Mouse (Mus musculus) forebrain, embryonic 13.5 days (tissue): ENCODE results near the gene Cyb561d1. TPM values are rescaled to one million over a fixed set of nuclear protein-coding genes. Genes with fewer than 3 reads are reported as not detected.

Source experiments
- ATAC-seq: fragments of 200-750 bp; cut with Nextera tagmentation; 2 replicates; pipeline ENCODE4 v1.8.0; 2017
- H3K27ac ChIP-seq: fragments of 300-500 bp; sonication (generic); 2 replicates; pipeline ENCODE4 v1.5.1; 2015; ENCODE audit warnings: inconsistent platforms, mild to moderate bottlenecking, moderate library complexity
- H3K27me3 ChIP-seq: fragments of 300-500 bp; sonication (generic); 2 replicates; pipeline ENCODE4 v1.6.1; 2015; ENCODE audit warnings: mild to moderate bottlenecking, inconsistent platforms
- H3K36me3 ChIP-seq: fragments of 300-500 bp; sonication (generic); 2 replicates; pipeline ENCODE4 v1.6.1; 2015; ENCODE audit warnings: mild to moderate bottlenecking, inconsistent platforms; ENCODE audit not compliant: poor library complexity, severe bottlenecking
- H3K4me1 ChIP-seq: fragments of 300-500 bp; sonication (generic); 2 replicates; pipeline ENCODE4 v1.6.1; 2015; ENCODE audit warnings: inconsistent platforms
- H3K4me2 ChIP-seq: fragments of 300-500 bp; sonication (generic); 2 replicates; pipeline ENCODE4 v1.6.1; 2015; ENCODE audit warnings: inconsistent platforms, mild to moderate bottlenecking, moderate library complexity
- H3K4me3 ChIP-seq: fragments of 300-500 bp; sonication (generic); 2 replicates; pipeline ENCODE4 v1.5.1; 2015; ENCODE audit warnings: mild to moderate bottlenecking, inconsistent platforms
- H3K9ac ChIP-seq: fragments of 300-500 bp; sonication (generic); 2 replicates; pipeline ENCODE4 v1.6.1; 2015; ENCODE audit warnings: mild to moderate bottlenecking, inconsistent platforms
- H3K9me3 ChIP-seq: fragments of 300-500 bp; sonication (generic); replicated peaks from 2 replicates; pipeline ENCODE4 v1.6.1; 2016; ENCODE audit warnings: inconsistent platforms
- WGBS: fragments of 180-500 bp; shearing (Covaris S2); methylation state at CpG from one replicate; pipeline ENCODE4 v1.1.7; 2015; 5-methylcytosine and 5-hydroxymethylcytosine counted together
- polyA plus RNA-seq: library from polyadenylated mRNA; unstranded; fragments of >200 nt; fragmentation: Nextera tagmentation; extraction: Ambion mirVana; gene quantifications from 2 replicates; pipeline ENCODE4 v1.2.1, GENCODE M21; 2015

Gene Cyb561d1
- polyA plus RNA-seq, 1 experiment from 2014 or later: 3.6 TPM

GRCm38 (mm10) chr3:108212406-108212805, 11.4 kb upstream of the Cyb561d1 start:
- WGBS: 89% methylated on average over 8 of the region's 8 CpGs

DNA sequence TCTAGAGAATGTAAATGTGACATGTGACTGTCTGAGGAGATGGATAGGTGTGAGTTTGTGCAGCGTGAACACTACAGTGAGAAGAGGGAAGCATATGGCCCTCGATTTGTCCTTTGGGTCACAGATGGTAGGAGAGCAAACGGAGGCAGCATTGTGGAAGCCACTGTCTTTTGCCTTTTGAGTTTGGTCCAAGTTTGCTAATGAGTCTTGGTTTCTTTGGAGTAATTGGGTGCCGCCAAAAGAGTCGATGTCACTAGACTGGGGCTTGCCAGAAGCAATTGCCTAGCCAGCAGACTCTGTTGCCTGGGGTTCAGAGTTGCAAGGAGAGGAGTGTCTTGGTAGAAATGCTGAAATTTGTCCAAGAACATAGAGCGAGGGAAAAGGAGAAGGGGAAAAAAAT, 10.8 kb upstream of the Cyb561d1 start:
- peaks cover 45% of the 10 kb centered on the region for H3K4me1 ChIP-seq
- H3K36me3 ChIP-seq: peaks cover 15% of the 10 kb centered on the region
- H3K9me3 ChIP-seq: no peaks in the 10 kb centered on the region
- H3K9ac ChIP-seq: 0 out of 2 replicates have a peak overlapping the region, but pooled peaks have one; percentile 27
- H3K4me2 ChIP-seq: peak overlapping the region; percentile 97
- no peak; the same call in 1 of the 2 replicates for ATAC-seq
- H3K4me3 ChIP-seq: no peak overlapping the region
- WGBS: 53% methylated on average over 6 of the region's 6 CpGs
- H3K27ac ChIP-seq: peak overlapping the region; percentile 97
- H3K27me3 ChIP-seq: no peaks in the 10 kb centered on the region; the same call in 1 of the 2 replicates

More at GRCm38 (mm10) chr3:108212406-108212805, 11.4 kb upstream of the Cyb561d1 start:
- Histone ChIP-seq H3K27me3 (no peaks in the 10 kb centered on the region; the same call in 1 of the 2 replicates), H3K9me3 (no peaks in the 10 kb centered on the region), H3K9ac (no peak overlapping the region), H3K27ac (peak overlapping the region; percentile 97), H3K4me3 (no peak overlapping the region), H3K36me3 (peaks cover 9% of the 10 kb centered on the region), H3K4me1 (peaks cover 39% of the 10 kb centered on the region), H3K4me2 (peak overlapping the region; percentile 97; the same call in 1 of the 2 replicates)
- no peak for ATAC-seq

DNA sequence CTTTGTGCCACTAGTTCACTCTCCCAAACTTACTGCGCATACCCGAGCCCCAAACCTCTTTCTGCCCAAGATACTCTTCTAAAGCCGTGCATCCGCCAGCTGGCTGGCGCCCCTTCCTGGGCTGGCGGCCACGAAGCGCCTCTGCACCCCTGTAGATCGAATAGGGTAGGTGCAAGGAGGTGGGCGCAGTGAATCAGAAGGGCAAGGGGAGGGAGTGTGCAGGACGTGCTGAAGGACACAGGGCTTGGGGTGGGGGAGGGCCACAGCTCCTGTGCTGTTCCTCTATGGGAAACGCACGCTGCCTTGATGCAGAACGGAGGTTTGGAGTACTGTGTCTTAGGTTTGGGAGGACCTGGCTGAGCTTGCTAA, 9.7 kb upstream of the Cyb561d1 start, which contains the start of gene Atxn7l2:
Gene Atxn7l2, minus strand, starts transcription at position 164 of the 369 bp plus-strand sequence.
- H3K9ac ChIP-seq: peak within 1 kb of the TSS; percentile 86
- H3K4me3 ChIP-seq: peak within 1 kb of the TSS; percentile 63
- peaks cover 47% of the 10 kb centered on the region for H3K4me1 ChIP-seq
- H3K27ac ChIP-seq: peak within 1 kb of the TSS; percentile 97
- H3K4me2 ChIP-seq: peak within 1 kb of the TSS; percentile 97
- ATAC-seq: peak; percentile 83
- under 1% methylated on average over 14 of the region's 14 CpGs for WGBS
- H3K27me3 ChIP-seq: no peaks in the 10 kb centered on the region; the same call in 1 of the 2 replicates
- no peaks in the 10 kb centered on the region for H3K9me3 ChIP-seq
- H3K36me3 ChIP-seq: peaks cover 26% of the 10 kb centered on the region

- peak overlapping the region; percentile 86 for H3K9ac ChIP-seq
- H3K4me3 ChIP-seq: peak overlapping the region; percentile 63
- no peaks in the 10 kb centered on the region; the same call in 1 of the 2 replicates for H3K27me3 ChIP-seq
- H3K4me1 ChIP-seq: peaks cover 47% of the 10 kb centered on the region
- 0% methylated on average over 60 of the region's 72 CpGs for WGBS
- H3K36me3 ChIP-seq: peaks cover 32% of the 10 kb centered on the region
- no peaks in the 10 kb centered on the region for H3K9me3 ChIP-seq
- peak; percentile 94 for ATAC-seq
- peak overlapping the region; percentile 97 for H3K27ac ChIP-seq
- H3K4me2 ChIP-seq: peak overlapping the region; percentile 97
Observed at GRCm38 (mm10) chr3:108209946-108210770, 9.1 kb upstream of the Cyb561d1 start.

GRCm38 (mm10) chr3:108209536-108209935, 8.5 kb upstream of the Cyb561d1 start:
- WGBS: 5% methylated on average over 8 of the region's 8 CpGs
- peak overlapping the region; percentile 97 for H3K4me2 ChIP-seq
- H3K27ac ChIP-seq: peak overlapping the region; percentile 97
- no peaks in the 10 kb centered on the region; the same call in 1 of the 2 replicates for H3K27me3 ChIP-seq
- peak overlapping the region; percentile 63 for H3K4me3 ChIP-seq
- peaks cover 47% of the 10 kb centered on the region for H3K4me1 ChIP-seq
- no peak; the same call in 1 of the 2 replicates for ATAC-seq
- no peaks in the 10 kb centered on the region for H3K9me3 ChIP-seq
- H3K9ac ChIP-seq: peak overlapping the region; percentile 86
- peaks cover 38% of the 10 kb centered on the region for H3K36me3 ChIP-seq

DNA sequence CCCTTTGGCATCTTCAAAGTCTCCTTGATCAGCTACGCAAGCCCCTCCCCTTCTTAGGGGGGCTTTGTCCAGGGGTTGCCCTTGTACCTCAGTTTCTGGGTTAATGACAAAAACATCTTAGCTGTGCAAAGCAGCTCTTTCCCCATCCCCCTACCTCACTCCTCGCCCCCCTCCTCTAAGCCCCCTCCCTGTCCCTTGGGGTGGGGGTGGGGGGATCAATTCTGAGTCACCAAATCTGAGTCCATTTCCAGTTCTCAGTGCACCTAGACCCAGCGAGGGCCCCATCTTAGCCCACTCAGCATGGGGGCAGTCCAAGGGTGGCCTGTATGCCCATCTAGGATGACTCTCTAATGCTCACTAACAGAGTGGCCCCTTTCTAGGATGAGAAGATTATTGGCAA, 8.0 kb upstream of the Cyb561d1 start:
- Histone ChIP-seq H3K4me3 (peak overlapping the region; percentile 63), H3K9ac (peak overlapping the region; percentile 86), H3K27me3 (no peaks in the 10 kb centered on the region; the same call in 1 of the 2 replicates), H3K4me2 (peak overlapping the region; percentile 97), H3K4me1 (peaks cover 47% of the 10 kb centered on the region), H3K27ac (peak overlapping the region; percentile 97), H3K9me3 (no peaks in the 10 kb centered on the region), H3K36me3 (peaks cover 43% of the 10 kb centered on the region)
- WGBS: 42% methylated on average over 3 of the region's 3 CpGs
- ATAC-seq: no peak

DNA sequence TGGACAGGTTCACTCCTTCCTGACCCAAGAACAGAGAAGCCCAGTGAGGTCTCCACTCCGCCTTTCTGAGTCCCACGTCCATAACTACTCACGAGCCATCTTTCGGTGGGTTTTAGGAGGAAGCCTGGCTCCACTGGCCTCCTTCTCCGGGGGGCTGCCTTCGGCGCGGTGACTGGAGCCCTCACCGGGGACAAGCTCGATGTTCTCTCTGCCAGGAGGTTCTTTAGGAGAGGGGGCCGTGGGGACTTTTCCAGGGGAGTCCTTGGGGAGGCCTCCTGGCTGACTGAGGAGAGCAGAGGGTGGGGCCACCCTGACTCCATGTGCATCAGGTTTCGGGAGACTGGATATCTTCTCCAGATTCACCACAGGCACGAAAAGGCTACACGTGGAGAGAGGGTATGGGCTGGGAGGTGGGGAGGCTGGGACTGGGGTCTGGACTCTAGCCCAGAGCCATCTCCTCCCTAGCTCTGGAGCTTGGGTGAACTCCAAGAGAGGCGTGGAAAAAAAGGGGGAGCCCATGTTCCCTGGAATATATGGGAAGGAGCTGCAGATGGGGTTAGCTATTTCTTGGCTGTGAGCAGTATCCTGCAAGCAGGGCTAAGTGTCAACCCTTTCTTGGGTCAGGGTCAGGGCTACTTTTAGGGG, 5.8 kb upstream of the Cyb561d1 start:
- ATAC-seq: no peak
- Histone ChIP-seq H3K4me1 (peaks cover 38% of the 10 kb centered on the region), H3K4me2 (peak overlapping the region; percentile 3; the same call in 1 of the 2 replicates), H3K4me3 (no peak overlapping the region), H3K36me3 (peaks cover 63% of the 10 kb centered on the region), H3K9ac (no peak overlapping the region), H3K9me3 (no peaks in the 10 kb centered on the region), H3K27me3 (no peaks in the 10 kb centered on the region), H3K27ac (no peak overlapping the region; the same call in 1 of the 2 replicates)
- 85% methylated on average over 15 of the region's 15 CpGs for WGBS

DNA sequence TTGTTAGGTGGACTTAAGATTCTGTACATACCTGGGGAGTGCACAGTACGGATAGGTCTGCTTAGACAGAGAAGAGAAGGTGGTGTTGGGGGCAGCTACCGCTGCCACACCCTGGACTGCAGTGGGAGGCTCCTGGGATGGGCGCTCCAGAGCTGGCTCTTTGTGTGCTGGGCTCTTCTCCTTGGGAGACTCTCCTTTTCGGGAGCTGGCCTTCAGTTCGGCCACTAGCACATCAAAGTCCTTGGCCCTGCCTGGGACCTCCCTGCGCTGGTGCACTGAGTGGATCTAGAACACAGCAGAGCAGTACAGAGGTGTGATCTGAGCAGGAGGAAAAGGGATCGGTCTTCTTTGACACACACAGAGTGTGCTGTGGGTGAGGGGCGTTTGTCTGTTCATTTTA, 4.6 kb upstream of the Cyb561d1 start:
- H3K36me3 ChIP-seq: peaks cover 66% of the 10 kb centered on the region
- peaks cover 39% of the 10 kb centered on the region for H3K4me1 ChIP-seq
- H3K4me2 ChIP-seq: no peak overlapping the region
- H3K27ac ChIP-seq: no peak overlapping the region
- no peak overlapping the region for H3K9ac ChIP-seq
- no peaks in the 10 kb centered on the region for H3K9me3 ChIP-seq
- WGBS: 87% methylated on average over 8 of the region's 8 CpGs
- H3K4me3 ChIP-seq: no peak overlapping the region
- no peak for ATAC-seq
- H3K27me3 ChIP-seq: no peaks in the 10 kb centered on the region

DNA sequence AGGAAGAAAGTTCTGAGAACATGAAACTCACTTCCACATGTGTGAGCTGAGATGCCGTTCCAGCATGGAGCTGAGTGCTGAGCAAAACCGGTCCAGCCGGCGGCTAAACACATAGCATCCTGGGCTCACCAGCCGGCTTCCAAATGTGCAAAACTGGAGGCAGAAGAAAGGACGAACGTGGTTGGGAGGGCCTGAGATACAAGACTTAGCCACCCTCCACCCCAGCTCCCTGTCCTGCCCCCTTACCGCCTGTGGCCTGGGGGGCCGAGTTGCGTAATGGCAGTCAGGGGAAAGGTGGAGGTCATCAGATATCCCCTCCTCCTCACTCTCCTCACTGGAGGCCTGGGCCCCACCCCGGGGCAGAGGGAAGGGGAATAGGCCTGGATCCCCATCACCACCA, 3.5 kb upstream of the Cyb561d1 start:
- Histone ChIP-seq H3K27ac (no peak overlapping the region), H3K4me2 (no peak overlapping the region), H3K9ac (no peak overlapping the region; the same call in 1 of the 2 replicates), H3K9me3 (no peaks in the 10 kb centered on the region), H3K36me3 (peaks cover 66% of the 10 kb centered on the region), H3K4me1 (peaks cover 48% of the 10 kb centered on the region), H3K4me3 (no peak overlapping the region), H3K27me3 (no peaks in the 10 kb centered on the region)
- whole genome bisulfite sequencing: 93% methylated on average over 11 of the region's 11 CpGs
- no peak for ATAC-seq

- ATAC-seq: no peak
- H3K4me1 ChIP-seq: peaks cover 41% of the 10 kb centered on the region
- H3K9ac ChIP-seq: no peak overlapping the region
- H3K36me3 ChIP-seq: peaks cover 72% of the 10 kb centered on the region
- no peak overlapping the region for H3K4me3 ChIP-seq
- no peaks in the 10 kb centered on the region for H3K27me3 ChIP-seq
- H3K27ac ChIP-seq: no peak overlapping the region
- H3K4me2 ChIP-seq: no peak overlapping the region
- H3K9me3 ChIP-seq: no peaks in the 10 kb centered on the region
- 83% methylated on average over 11 of the region's 11 CpGs for WGBS
Observed at GRCm38 (mm10) chr3:108203621-108204325, 2.8 kb upstream of the Cyb561d1 start.

DNA sequence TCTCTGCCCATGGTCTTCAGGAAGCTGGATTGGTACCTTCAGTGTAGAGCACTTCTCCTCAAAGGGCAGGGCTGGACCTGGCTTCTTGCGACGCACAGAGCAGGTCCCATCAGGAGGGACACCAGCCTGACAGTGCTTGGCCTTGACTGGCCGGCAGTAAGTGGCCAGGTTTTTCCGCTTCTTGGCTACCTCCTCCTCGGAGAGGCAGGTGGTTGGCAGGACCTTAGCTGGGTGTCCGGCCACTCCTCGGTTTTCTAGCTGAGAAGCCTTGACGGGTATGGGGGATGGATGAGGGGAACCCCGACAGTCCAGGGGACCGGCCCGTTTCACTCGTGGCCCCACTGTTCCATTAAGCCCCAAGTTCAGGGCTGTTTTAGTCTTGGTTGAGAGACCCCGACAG, 2.2 kb upstream of the Cyb561d1 start:
- ATAC-seq: no peak
- no peaks in the 10 kb centered on the region for H3K27me3 ChIP-seq
- H3K4me1 ChIP-seq: peaks cover 36% of the 10 kb centered on the region
- peaks cover 76% of the 10 kb centered on the region for H3K36me3 ChIP-seq
- H3K9ac ChIP-seq: no peak overlapping the region
- H3K9me3 ChIP-seq: no peaks in the 10 kb centered on the region
- no peak overlapping the region for H3K27ac ChIP-seq
- no peak overlapping the region for H3K4me2 ChIP-seq
- 96% methylated on average over 13 of the region's 13 CpGs for WGBS
- no peak overlapping the region for H3K4me3 ChIP-seq
